Mouse (Mus musculus) lung, postnatal 0 days (tissue): Measurements from ENCODE around the gene Rps17.

ENCODE experiments used
- CTCF ChIP-seq: IDR thresholded peaks from 2 replicates; pipeline ENCODE4 v1.5.1; 2016; ENCODE audit warnings: antibody characterized with exemption, mild to moderate bottlenecking
- EP300 ChIP-seq: IDR thresholded peaks from 2 replicates; pipeline ENCODE4 v1.6.1; 2016; ENCODE audit warnings: antibody characterized with exemption, mild to moderate bottlenecking, control low read depth

DNA sequence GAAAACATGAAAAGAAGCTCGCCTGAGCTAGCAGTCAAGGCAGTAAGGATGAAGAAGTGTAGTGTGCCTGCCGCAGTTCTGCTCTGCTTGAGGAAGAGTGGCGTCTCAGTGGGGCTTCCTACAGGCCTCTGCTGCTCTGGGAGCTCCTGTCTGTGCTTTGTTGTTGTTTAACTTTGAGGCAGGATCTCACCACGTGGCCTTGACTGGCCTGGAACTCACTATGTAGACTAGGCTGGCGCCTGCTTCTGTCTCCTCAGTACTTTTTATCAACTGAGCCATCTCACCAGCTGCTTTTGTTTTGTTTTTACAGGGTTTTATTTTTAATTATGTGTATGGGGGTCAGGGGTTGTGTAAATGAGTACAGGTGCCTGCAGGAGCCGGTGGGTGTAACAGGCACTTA is 46.8 kb downstream of the Rps17 start:
- TF ChIP-seq CTCF = no peak
- no peak for TF ChIP-seq EP300
